Mouse (Mus musculus) lung, adult 2 months (tissue): ENCODE results near the gene Strn4.

Experiments used
- CTCF ChIP-seq: fragments of 200-500 bp; IDR thresholded peaks from 2 replicates; pipeline ENCODE4 v1.5.1; 2011; ENCODE audit warnings: mild to moderate bottlenecking, low read length, control low read depth; ENCODE audit not compliant: insufficient read depth
- POLR2A ChIP-seq: fragments of 200-500 bp; IDR thresholded peaks from 2 replicates; pipeline ENCODE4 v1.6.1; 2011; ENCODE audit warnings: low read depth, mild to moderate bottlenecking, control low read depth, low read length, borderline replicate concordance; ENCODE audit errors: extremely low read depth

DNA sequence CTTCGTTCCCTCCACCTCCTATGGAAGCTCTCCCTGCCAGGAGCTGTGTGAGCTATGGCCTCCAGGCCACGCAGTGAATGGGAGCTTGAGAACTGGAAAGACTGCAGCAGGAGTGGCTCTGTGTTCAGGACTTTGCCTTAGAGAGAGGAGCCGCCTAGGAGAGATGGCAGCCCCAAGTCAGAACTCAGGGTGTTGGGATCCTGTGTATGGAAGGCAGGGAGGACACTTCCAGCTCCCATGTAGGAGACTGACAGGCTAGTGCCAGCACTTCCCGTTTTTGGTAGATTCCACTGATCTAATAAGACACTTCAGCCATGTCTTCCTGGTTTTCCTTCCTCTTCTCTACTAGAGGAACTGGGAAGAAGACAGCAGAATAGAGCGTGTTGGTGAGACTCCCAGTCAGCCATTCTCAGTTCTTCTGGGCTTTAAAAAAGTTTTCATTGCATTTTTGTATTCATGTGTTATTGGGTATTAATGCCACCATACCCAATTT, 4.6 kb downstream of the Strn4 start:
- TF ChIP-seq CTCF (no peak), POLR2A (no peak)
